Mouse (Mus musculus) lung, postnatal 0 days (tissue): ENCODE data around the gene Strap. TPM values are rescaled to one million over a fixed set of nuclear protein-coding genes. Genes with fewer than 3 reads are reported as not detected.

Experiments
- ATAC-seq: fragments of 200-750 bp; cut with Nextera tagmentation; 2 replicates; pipeline ENCODE4 v1.8.0; 2017; ENCODE audit warnings: moderate library complexity
- DNase-seq: peaks from one replicate; pipeline ENCODE4 v3.0.0-alpha.2; 2016; ENCODE audit warnings: low spot score
- H3K27ac ChIP-seq: fragments of 300-500 bp; sonication (generic); 2 replicates; pipeline ENCODE4 v1.5.1; 2014; ENCODE audit warnings: antibody characterized with exemption, mild to moderate bottlenecking, low read length, mixed read lengths
- H3K27me3 ChIP-seq: fragments of 300-500 bp; sonication (generic); replicated peaks from 2 replicates; pipeline ENCODE4 v1.6.1; 2014; ENCODE audit warnings: low read length, mixed read lengths; ENCODE audit not compliant: insufficient read depth
- H3K36me3 ChIP-seq: fragments of 300-500 bp; sonication (generic); 2 replicates; pipeline ENCODE4 v1.6.1; 2014; ENCODE audit warnings: low read length, mixed read lengths; ENCODE audit not compliant: insufficient read depth
- H3K4me1 ChIP-seq: fragments of 300-500 bp; sonication (generic); 2 replicates; pipeline ENCODE4 v1.6.1; 2014; ENCODE audit warnings: antibody characterized with exemption, low read depth, low read length, mixed read lengths; ENCODE audit not compliant: insufficient read depth
- H3K4me2 ChIP-seq: fragments of 300-500 bp; sonication (generic); replicated peaks from 2 replicates; pipeline ENCODE4 v1.6.1; 2014; ENCODE audit warnings: low read depth, mild to moderate bottlenecking, low read length, moderate library complexity, mixed read lengths
- H3K4me3 ChIP-seq: fragments of 300-500 bp; sonication (generic); 2 replicates; pipeline ENCODE4 v1.5.1; 2014; ENCODE audit warnings: low read depth, low read length
- H3K9ac ChIP-seq: fragments of 300-500 bp; sonication (generic); replicated peaks from 2 replicates; pipeline ENCODE4 v1.6.1; 2014; ENCODE audit warnings: low read depth, mild to moderate bottlenecking
- H3K9me3 ChIP-seq: fragments of 300-500 bp; sonication (generic); 2 replicates; pipeline ENCODE4 v1.6.1; 2016; ENCODE audit warnings: low read length, mixed read lengths
- CTCF ChIP-seq: IDR thresholded peaks from 2 replicates; pipeline ENCODE4 v1.5.1; 2016; ENCODE audit warnings: antibody characterized with exemption, mild to moderate bottlenecking
- EP300 ChIP-seq: IDR thresholded peaks from 2 replicates; pipeline ENCODE4 v1.6.1; 2016; ENCODE audit warnings: antibody characterized with exemption, mild to moderate bottlenecking, control low read depth
- WGBS: fragments of 180-500 bp; shearing (Covaris S2); extraction: QIAGEN DNeasy Blood & Tissue Kit; methylation state at CpG from one replicate; pipeline ENCODE4 v1.1.7; 2014; 5-methylcytosine and 5-hydroxymethylcytosine counted together
- polyA plus RNA-seq: library from polyadenylated mRNA; unstranded; fragments of >200 nt; fragmentation: Nextera tagmentation; extraction: Ambion mirVana; gene quantifications from 2 replicates; pipeline ENCODE4 v1.2.1, GENCODE M21; 2015

Gene Strap
- polyA plus RNA-seq, 1 experiment from 2014 or later = 68.5 TPM

DNA sequence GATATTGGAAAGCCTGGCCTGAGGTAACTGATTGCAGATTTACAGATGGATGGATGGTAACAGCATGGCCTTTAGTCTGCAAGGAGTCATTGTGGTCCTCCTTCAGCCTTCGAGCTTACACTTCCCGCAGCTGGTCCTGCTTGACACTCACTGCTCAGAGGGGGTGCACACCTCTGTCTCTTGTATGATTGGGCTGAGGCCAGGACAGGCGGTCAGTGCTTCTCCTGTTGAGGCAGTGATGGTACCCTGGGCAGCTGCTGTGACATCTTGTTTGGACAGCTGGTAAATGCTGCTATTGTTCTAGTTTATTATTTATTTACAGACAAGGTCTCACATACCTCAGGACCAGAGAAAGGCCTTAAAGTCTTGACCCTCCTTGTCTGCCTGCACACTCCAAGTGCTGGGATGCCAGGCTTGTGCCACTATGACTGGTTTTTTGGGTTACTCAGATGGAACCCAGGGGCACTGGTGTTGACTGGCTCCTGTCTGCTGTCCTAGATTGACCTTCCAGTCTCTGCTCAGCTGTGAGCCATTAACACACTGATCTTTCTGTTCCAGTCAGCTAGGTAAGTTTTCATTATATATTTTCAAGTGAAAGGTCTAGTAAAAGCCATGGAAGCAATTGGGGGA, 36.9 kb downstream of the Strap start:
- no peaks in the 10 kb centered on the region for H3K9me3 ChIP-seq
- no peak overlapping the region for H3K27ac ChIP-seq
- TF ChIP-seq CTCF (no peak), EP300 (no peak)
- no peaks in the 10 kb centered on the region for H3K36me3 ChIP-seq
- ATAC-seq (no peak), DNase-seq (no peak)
- H3K27me3 ChIP-seq = no peaks in the 10 kb centered on the region
- no peaks in the 10 kb centered on the region for H3K4me1 ChIP-seq
- WGBS = 60% methylated on average over 3 of the region's 3 CpGs
- no peak overlapping the region for H3K4me3 ChIP-seq
- no peak overlapping the region for H3K9ac ChIP-seq
- H3K4me2 ChIP-seq = no peak overlapping the region

DNA sequence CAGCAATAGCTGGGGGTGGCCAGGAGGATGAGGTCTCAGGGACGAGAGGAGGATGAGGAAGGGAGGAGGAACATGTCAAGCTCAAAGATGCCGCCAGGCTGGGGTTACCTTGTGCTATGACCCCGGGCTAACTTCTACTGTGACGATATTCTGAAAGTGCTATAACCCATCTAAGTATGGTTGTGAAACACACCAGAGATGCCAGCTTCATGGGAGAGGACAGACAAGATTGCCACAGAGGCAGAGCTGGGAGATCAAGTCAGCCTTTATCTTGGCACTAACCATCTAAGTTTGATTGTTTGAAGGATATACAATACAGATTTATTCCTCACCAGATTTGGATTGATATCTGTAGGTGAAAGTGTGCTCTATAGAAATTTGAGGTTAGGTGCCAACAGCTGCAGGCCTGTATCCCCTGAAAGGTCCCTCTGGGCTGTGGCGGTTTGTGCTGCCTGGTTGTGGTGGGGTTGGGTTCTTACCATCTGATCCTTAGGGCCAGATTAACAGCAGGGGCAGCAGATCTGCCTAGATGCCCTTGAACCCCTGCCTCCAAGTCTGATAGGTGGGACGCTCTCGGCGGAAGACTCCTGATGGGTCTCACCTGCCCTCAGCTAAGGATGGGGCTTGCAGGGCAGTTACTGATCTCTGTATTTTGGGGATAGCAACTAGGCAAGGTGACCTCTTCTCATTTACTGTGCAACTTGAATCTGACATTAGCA, 38.2 kb downstream of the Strap start:
- ATAC-seq (no peak), DNase-seq (no peak)
- no peak overlapping the region for H3K9ac ChIP-seq
- H3K36me3 ChIP-seq = no peaks in the 10 kb centered on the region
- no peaks in the 10 kb centered on the region for H3K9me3 ChIP-seq
- no peak overlapping the region for H3K27ac ChIP-seq
- H3K27me3 ChIP-seq = no peaks in the 10 kb centered on the region
- TF ChIP-seq EP300 = no peak
- TF ChIP-seq CTCF = no peak
- H3K4me2 ChIP-seq = no peak overlapping the region
- H3K4me1 ChIP-seq = no peaks in the 10 kb centered on the region
- 91% methylated on average over 8 of the region's 8 CpGs for WGBS
- H3K4me3 ChIP-seq = no peak overlapping the region

DNA sequence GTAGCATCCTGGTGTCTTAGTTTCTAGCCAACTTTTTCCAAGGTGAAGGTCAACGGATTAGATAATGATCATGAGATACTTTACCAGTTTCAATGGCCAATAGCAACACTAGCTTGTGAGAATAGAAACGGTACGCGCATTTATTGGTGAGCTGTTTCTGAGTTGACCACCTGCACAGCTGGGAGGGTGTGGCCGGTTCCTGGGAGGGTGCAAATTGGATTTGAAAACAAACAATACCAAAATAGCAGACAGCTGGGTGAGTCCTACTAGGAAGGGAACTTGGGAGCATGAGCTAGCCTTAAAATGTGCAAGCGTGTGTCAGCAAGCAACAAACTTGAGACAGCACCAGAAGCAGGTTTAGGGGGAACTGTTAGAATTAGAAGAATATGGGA, 38.8 kb downstream of the Strap start:
- ATAC-seq (no peak), DNase-seq (no peak)
- Histone ChIP-seq H3K27ac (no peak overlapping the region), H3K27me3 (no peaks in the 10 kb centered on the region), H3K9me3 (no peaks in the 10 kb centered on the region), H3K4me2 (no peak overlapping the region), H3K4me3 (no peak overlapping the region), H3K36me3 (no peaks in the 10 kb centered on the region), H3K9ac (no peak overlapping the region), H3K4me1 (no peaks in the 10 kb centered on the region)
- TF ChIP-seq CTCF (no peak), EP300 (no peak)
- 80% methylated on average over 6 of the region's 6 CpGs for WGBS

DNA sequence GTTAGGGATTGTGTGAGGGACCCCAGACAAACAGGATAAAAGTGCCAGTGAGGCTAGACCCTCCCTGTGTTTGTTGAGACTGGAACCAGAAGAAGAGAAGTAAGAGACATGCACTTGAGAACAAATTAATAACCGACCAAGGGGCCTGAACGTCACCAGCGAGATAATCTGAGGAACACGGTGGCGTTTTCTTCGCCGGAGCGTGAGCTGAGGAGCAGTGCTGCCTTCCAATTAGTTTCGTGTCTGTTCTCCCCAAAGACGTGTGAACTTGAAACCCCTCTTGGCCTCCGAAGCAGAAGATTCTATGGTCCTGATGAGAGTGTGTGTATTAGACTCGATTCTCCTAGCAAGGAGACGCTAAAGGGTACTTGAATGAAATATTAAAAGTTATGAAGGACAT, 39.3 kb downstream of the Strap start:
- no peak for ATAC-seq
- WGBS = 79% methylated on average over 13 of the region's 13 CpGs

DNA sequence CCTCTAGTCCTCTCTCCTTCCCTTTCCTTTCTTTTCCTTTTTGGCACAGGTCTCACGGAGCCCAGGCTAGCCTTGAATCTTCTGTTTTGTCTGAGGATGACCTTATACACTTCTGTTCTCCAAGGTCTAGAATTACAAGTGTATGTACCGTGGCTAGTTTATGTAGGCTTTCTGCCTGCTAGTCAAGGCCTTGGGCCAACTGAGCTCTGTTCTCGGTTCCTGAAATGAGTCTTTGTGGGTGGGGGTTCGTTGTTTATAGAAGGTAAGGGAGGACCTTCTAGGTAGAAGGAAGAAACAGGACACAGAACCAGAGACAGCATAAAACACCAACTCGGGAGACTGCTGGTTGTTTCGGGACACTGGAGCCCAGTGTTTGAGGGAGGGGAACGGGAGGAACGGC, 40.3 kb downstream of the Strap start:
- TF ChIP-seq EP300 (no peak), CTCF (no peak)
- 84% methylated on average over 8 of the region's 8 CpGs for WGBS
- H3K4me3 ChIP-seq = no peak overlapping the region
- DNase-seq = no peak
- no peak overlapping the region for H3K9ac ChIP-seq
- no peaks in the 10 kb centered on the region for H3K27me3 ChIP-seq
- no peak overlapping the region for H3K27ac ChIP-seq
- H3K9me3 ChIP-seq = no peaks in the 10 kb centered on the region
- H3K4me2 ChIP-seq = no peak overlapping the region
- no peaks in the 10 kb centered on the region for H3K36me3 ChIP-seq
- no peak for ATAC-seq
- no peaks in the 10 kb centered on the region for H3K4me1 ChIP-seq

More for the DNA sequence above, 39.3 kb downstream of the Strap start:
- Histone ChIP-seq H3K27ac (no peak overlapping the region), H3K4me1 (no peaks in the 10 kb centered on the region), H3K4me3 (no peak overlapping the region), H3K9me3 (no peaks in the 10 kb centered on the region), H3K27me3 (no peaks in the 10 kb centered on the region), H3K9ac (no peak overlapping the region), H3K4me2 (no peak overlapping the region), H3K36me3 (no peaks in the 10 kb centered on the region)
- DNase-seq = no peak
- TF ChIP-seq CTCF = no peak
- TF ChIP-seq EP300 = no peak

DNA sequence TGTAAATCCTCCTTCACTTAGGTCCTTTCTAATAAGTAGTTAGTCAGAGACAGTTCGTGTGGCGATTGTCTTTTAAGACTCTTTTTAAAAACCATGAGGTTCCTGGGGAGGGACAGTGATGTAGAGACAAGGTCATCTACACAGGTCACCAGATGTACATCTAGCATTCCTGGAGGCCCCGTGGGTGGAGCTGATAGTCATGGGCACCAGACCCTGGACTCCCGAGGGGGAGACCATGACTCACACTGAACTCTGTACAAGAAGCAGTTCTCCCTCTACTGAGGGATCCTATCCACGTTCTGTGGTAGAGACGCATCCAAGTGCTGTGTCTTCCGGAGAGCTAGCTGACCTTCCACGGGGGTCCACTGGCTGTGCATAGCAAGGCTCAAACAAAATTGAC, 42.1 kb downstream of the Strap start:
- TF ChIP-seq CTCF (no peak), EP300 (no peak)
- no peak overlapping the region for H3K4me3 ChIP-seq
- H3K9me3 ChIP-seq = no peaks in the 10 kb centered on the region
- H3K27me3 ChIP-seq = no peaks in the 10 kb centered on the region
- DNase-seq (no peak), ATAC-seq (no peak)
- H3K4me1 ChIP-seq = no peaks in the 10 kb centered on the region
- H3K9ac ChIP-seq = no peak overlapping the region
- H3K4me2 ChIP-seq = no peak overlapping the region
- H3K27ac ChIP-seq = no peak overlapping the region
- WGBS = 67% methylated on average over 8 of the region's 8 CpGs
- no peaks in the 10 kb centered on the region for H3K36me3 ChIP-seq
